Mouse (Mus musculus) C2C12 (cell line): Measurements from ENCODE around the gene Entpd1.

ENCODE experiments used
- CTCF ChIP-seq: IDR thresholded peaks from one replicate; pipeline ENCODE4 v1.5.1; 2011; ENCODE audit not compliant: control insufficient read depth, insufficient read depth, insufficient read length
- MAX ChIP-seq: IDR thresholded peaks from one replicate; pipeline ENCODE4 v1.6.1; 2011; ENCODE audit warnings: mild to moderate bottlenecking, control low read depth
- MYOD1 ChIP-seq: IDR thresholded peaks from one replicate; pipeline ENCODE4 v1.6.1; 2011; ENCODE audit warnings: low read depth; ENCODE audit not compliant: control insufficient read depth, insufficient read length
- MYOG ChIP-seq: IDR thresholded peaks from one replicate; pipeline ENCODE4 v1.6.1; 2011; ENCODE audit not compliant: control insufficient read depth, insufficient read length; ENCODE audit errors: extremely low read depth
- USF1 ChIP-seq: IDR thresholded peaks from one replicate; pipeline ENCODE4 v1.6.1; 2011; ENCODE audit warnings: low read depth, mild to moderate bottlenecking, control low read depth, moderate library complexity

- TF ChIP-seq CTCF, result no peak
- no peak for TF ChIP-seq USF1
- TF ChIP-seq MYOG, result no peak
- TF ChIP-seq MYOD1, result no peak
- TF ChIP-seq MAX, result no peak
These were observed 114.4 kb downstream of the Entpd1 start for GRCm38 (mm10) chr19:40726614-40727013.
